Mouse (Mus musculus) testis, adult 2 months (tissue): ENCODE measurements around the gene Gramd1a. TPM values are rescaled to one million over a fixed set of nuclear protein-coding genes. Genes with fewer than 3 reads are reported as not detected.
A peak's percentile ranks its signal among the peaks of the same experiment; 100 is the strongest.

Experiments
- H3K27ac ChIP-seq: fragments of 200-500 bp; 2 replicates; pipeline ENCODE4 v1.5.1; 2012; ENCODE audit warnings: low read depth, low read length; ENCODE audit not compliant: control insufficient read depth, insufficient read depth
- H3K27me3 ChIP-seq: fragments of 200-500 bp; 2 replicates; pipeline ENCODE4 v1.6.1; 2012; ENCODE audit warnings: mild to moderate bottlenecking, low read length, moderate library complexity; ENCODE audit not compliant: control insufficient read depth, insufficient read depth
- H3K36me3 ChIP-seq: fragments of 200-500 bp; 2 replicates; pipeline ENCODE4 v1.6.1; 2012; ENCODE audit warnings: mild to moderate bottlenecking, low read length; ENCODE audit not compliant: control insufficient read depth, insufficient read depth
- H3K4me1 ChIP-seq: fragments of 200-500 bp; 2 replicates; pipeline ENCODE4 v1.6.1; 2012; ENCODE audit warnings: low read length; ENCODE audit not compliant: control insufficient read depth, insufficient read depth
- H3K4me3 ChIP-seq: fragments of 200-500 bp; 2 replicates; pipeline ENCODE4 v1.5.1; 2012; ENCODE audit warnings: low read depth, mild to moderate bottlenecking, low read length, moderate library complexity, mixed read lengths; ENCODE audit not compliant: control insufficient read depth
- CTCF ChIP-seq: fragments of 200-500 bp; IDR thresholded peaks from 2 replicates; pipeline ENCODE4 v1.5.1; 2012; ENCODE audit warnings: low read depth, mild to moderate bottlenecking, inconsistent platforms, low read length, moderate library complexity; ENCODE audit not compliant: control insufficient read depth, insufficient read depth, insufficient replicate concordance
- POLR2A ChIP-seq: fragments of 200-500 bp; IDR thresholded peaks from 2 replicates; pipeline ENCODE4 v1.6.1; 2012; ENCODE audit warnings: low read depth, mild to moderate bottlenecking, inconsistent platforms, low read length, moderate library complexity; ENCODE audit not compliant: control insufficient read depth
- polyA plus RNA-seq: library from polyadenylated mRNA; depleted of rRNA; stranded (reverse); fragments of >200 nt; gene quantifications from 2 replicates; pipeline ENCODE4 v1.2.3, GENCODE M21; 2012

Gramd1a gene
- polyA plus RNA-seq, 1 experiment: 35.1 TPM

- no peak for TF ChIP-seq CTCF
- no peak for TF ChIP-seq POLR2A
- Histone ChIP-seq H3K4me3 (no peak overlapping the region), H3K27ac (no peak overlapping the region), H3K4me1 (no peaks in the 10 kb centered on the region; the same call in 1 of the 2 replicates), H3K36me3 (no peaks in the 10 kb centered on the region), H3K27me3 (no peaks in the 10 kb centered on the region)
These were observed 14.8 kb downstream of the Gramd1a start for GRCm38 (mm10) chr7:31140941-31141340.

GRCm38 (mm10) chr7:31140302-31140701, 15.4 kb downstream of the Gramd1a start:
- no peak overlapping the region for H3K27ac ChIP-seq
- TF ChIP-seq CTCF: no peak
- TF ChIP-seq POLR2A: no peak
- H3K4me1 ChIP-seq: no peaks in the 10 kb centered on the region; the same call in 1 of the 2 replicates
- H3K4me3 ChIP-seq: no peak overlapping the region
- H3K27me3 ChIP-seq: no peaks in the 10 kb centered on the region
- H3K36me3 ChIP-seq: no peaks in the 10 kb centered on the region

GRCm38 (mm10) chr7:31139765-31140164, 15.9 kb downstream of the Gramd1a start:
- Histone ChIP-seq H3K4me3 (no peak overlapping the region), H3K27ac (no peak overlapping the region), H3K27me3 (no peaks in the 10 kb centered on the region), H3K4me1 (no peaks in the 10 kb centered on the region; the same call in 1 of the 2 replicates), H3K36me3 (no peaks in the 10 kb centered on the region)
- TF ChIP-seq POLR2A (no peak), CTCF (peak; percentile 74; the same call in 1 of the 2 replicates)

GRCm38 (mm10) chr7:31135717-31136116, 20.0 kb downstream of the Gramd1a start:
- H3K4me1 ChIP-seq: no peaks in the 10 kb centered on the region
- H3K36me3 ChIP-seq: no peaks in the 10 kb centered on the region
- H3K27me3 ChIP-seq: no peaks in the 10 kb centered on the region
- H3K4me3 ChIP-seq: no peak overlapping the region
- no peak overlapping the region for H3K27ac ChIP-seq
- TF ChIP-seq CTCF (no peak), POLR2A (no peak)

- Histone ChIP-seq H3K4me3 (no peak overlapping the region), H3K27ac (no peak overlapping the region), H3K27me3 (no peaks in the 10 kb centered on the region), H3K36me3 (no peaks in the 10 kb centered on the region), H3K4me1 (peaks cover 4% of the 10 kb centered on the region; the same call in 1 of the 2 replicates)
- no peak for TF ChIP-seq CTCF
- no peak for TF ChIP-seq POLR2A
These were observed 23.8 kb downstream of the Gramd1a start for GRCm38 (mm10) chr7:31131866-31132265.

GRCm38 (mm10) chr7:31130841-31131240, 24.9 kb downstream of the Gramd1a start:
- Histone ChIP-seq H3K36me3 (no peaks in the 10 kb centered on the region), H3K4me1 (peaks cover 9% of the 10 kb centered on the region)

GRCm38 (mm10) chr7:31130197-31130596, 25.5 kb downstream of the Gramd1a start:
- H3K4me3 ChIP-seq: no peak overlapping the region
- peaks cover 9% of the 10 kb centered on the region for H3K4me1 ChIP-seq
- H3K36me3 ChIP-seq: no peaks in the 10 kb centered on the region
- H3K27ac ChIP-seq: no peak overlapping the region
- H3K27me3 ChIP-seq: no peaks in the 10 kb centered on the region; the same call in 1 of the 2 replicates
- TF ChIP-seq POLR2A (no peak), CTCF (no peak)

More at GRCm38 (mm10) chr7:31130841-31131240, 24.9 kb downstream of the Gramd1a start:
- peak; percentile 64; the same call in 1 of the 2 replicates for TF ChIP-seq CTCF
- TF ChIP-seq POLR2A: no peak
- no peaks in the 10 kb centered on the region; the same call in 1 of the 2 replicates for H3K27me3 ChIP-seq
- H3K27ac ChIP-seq: no peak overlapping the region
- no peak overlapping the region for H3K4me3 ChIP-seq
